Mouse (Mus musculus) spleen, postnatal 14 days (tissue): ENCODE results near the gene Tspan33.
"Not testable (repeated sequence)": the region's sequence is repeated elsewhere in the genome, so short reads cannot be mapped to it uniquely, and the experiment has no call there.

Source experiments
- DNase-seq, 2 experiments: peaks; one replicate each; pipeline ENCODE4 v3.0.0; 2021 to 2022; ENCODE audit warnings: low spot score in 2 of 2

The Tspan33 gene

DNA sequence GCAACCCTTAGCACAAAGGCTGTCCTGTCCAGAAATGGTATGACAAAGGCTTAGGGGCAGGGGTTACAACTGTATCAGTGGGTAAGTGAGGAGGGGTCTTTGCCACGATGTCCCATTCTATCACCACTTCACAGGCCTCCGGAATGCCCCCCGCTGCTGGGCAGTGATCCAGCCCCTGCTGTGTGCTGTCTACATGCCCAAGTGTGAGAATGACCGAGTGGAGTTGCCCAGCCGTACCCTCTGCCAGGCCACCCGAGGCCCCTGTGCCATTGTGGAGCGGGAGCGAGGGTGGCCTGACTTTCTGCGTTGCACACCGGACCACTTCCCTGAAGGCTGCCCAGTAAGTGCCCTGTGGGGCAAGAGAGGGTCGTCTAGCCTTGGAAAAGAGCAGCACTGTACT, 59.3 kb downstream of the Tspan33 start:
- no peak for DNase-seq

DNA sequence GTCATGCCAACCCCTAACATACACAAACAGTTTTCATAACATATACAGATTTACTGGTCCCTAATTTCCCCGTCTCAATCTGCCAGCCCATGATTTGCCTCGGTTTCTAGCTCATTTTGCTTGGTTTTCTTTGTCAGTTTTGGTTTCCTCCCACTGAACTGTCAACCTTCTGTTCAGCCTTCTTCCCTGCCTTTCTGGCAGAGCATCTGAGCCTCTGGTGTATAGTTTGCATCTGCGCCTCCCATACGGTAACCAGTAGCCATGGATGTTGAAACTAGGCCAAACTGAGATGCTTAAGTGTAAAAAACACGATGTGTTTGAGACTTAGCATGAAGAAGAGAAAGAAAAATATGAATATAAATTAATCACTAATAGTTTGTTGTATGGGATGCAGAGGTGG, 62.0 kb downstream of the Tspan33 start:
- no peak for DNase-seq

DNA sequence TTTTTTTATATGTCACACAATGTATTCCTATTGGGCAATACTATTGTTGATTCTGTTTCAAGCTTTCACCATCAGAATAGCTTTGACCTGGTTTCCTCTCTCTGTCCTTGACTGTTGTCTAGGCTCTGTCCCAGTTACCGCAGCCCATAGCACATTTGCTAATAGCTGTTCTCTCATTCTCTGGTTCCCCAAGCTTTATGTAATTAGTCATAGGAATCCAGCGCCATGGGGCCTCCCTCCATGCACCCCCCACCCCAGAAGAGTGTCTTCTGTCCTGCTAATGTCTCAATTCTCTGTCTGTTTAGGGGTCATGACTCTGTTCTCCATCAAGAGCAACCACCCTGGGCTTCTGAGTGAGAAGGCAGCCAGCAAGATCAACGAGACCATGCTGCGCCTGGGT, 62.5 kb downstream of the Tspan33 start:
- DNase-seq: no peak

DNA sequence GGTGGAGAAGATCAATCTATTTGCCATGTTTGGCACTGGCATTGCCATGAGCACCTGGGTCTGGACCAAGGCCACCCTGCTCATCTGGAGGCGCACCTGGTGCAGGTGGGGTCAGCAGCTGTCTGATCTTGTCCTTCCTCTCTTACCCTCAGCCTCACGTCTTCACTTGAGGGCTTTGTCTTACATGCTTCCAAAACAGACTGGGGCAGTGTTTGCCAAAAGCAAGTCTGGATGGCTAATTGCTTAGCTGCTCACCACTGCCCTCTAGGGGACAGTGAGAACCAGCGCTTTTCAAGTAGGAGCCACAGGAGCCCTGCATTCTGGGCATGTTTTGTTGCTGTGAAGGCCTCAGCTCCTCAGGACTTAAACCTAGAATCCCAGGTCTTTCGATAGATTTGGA, 64.4 kb downstream of the Tspan33 start:
- DNase-seq: peak; percentile 23 to 58

DNA sequence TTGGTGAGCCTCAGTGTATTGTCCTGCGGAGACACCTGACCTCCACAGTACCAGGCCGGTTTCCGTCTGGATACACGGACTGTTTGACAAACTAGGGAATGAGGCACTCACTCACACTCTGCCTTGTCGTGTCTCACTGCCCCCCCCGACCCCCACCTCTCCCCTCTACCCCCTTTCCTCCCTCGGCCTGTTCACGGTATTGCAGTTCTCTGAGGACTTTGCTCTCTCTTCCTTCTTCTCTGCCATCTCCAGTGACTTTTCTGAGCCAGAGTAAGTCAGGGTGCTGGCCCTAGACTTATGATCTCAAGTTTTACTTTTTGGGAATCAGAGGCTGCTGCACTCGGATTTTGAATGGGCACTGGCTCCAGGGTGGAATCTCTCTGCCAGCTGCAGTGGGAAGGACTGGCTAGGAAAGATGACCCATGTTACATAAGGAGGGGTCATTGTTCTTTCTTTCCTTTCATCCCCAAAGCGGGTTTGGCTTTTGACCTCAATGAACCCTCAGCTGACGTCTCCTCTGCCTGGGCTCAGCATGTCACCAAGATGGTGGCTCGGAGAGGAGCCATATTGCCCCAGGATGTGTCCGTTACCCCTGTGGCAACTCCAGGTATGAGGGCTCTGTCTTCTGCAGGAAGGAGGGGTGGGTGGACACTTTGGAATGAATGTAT, 65.1 kb downstream of the Tspan33 start:
- DNase-seq: no peak

DNA sequence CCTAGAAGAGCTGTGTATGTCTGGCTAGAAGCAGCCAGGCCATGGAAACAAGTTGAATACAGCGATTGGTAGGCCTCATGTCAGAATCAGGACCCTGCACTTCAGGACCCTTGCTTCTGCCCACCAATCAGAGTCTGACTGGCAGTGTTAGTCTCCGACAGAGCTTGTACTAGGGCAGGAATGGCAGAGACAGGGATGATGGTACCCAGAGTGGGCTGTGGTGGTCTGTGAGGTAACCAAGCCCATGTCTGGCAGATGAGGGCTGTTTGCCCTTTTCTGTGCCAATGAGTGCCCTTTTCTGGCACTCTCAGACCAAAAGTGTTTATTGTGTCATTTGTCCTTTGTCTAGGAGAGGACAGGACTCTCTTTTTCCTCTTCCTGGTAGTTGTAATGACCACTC, 66.4 kb downstream of the Tspan33 start:
- not testable (repeated sequence) for DNase-seq

DNA sequence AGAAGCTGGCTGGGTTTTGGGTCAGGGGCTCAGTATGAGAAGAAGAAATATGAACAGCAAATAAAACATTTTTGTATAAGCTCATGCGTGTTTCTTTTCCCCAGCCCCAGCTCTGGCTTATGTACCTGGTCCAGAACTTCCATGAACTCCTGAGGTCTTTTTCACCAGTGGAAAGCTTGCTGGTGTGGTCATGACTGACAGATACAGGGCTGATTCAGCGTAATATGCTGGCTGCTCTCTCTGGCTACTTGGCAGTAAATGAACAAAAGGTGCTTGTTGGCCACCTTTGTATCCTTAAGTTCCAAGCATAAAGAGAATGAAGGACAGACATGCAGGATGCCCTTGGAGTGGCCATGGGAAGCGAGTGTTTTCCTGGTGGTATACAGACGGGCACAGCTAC, 67.3 kb downstream of the Tspan33 start:
- DNase-seq: no peak

DNA sequence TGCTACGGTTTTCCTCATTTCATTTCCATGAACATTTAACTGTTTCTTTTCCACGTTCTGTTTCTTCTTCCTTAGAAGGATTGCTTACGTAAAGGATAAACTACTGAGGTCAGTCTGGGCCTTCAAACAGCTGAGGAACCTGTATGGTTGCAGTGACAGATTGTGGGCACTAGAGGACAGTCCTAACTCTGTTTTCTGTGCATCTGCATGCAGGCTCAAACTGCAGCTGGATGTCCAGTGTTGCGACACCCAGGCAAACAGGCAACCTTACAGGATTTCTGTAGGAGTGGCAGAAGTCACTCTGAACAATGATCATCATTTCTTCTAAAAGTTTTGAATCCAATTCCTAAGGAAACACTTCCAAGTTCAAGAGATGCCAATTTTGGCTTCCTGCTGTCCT, 68.5 kb downstream of the Tspan33 start:
- no peak for DNase-seq

DNA sequence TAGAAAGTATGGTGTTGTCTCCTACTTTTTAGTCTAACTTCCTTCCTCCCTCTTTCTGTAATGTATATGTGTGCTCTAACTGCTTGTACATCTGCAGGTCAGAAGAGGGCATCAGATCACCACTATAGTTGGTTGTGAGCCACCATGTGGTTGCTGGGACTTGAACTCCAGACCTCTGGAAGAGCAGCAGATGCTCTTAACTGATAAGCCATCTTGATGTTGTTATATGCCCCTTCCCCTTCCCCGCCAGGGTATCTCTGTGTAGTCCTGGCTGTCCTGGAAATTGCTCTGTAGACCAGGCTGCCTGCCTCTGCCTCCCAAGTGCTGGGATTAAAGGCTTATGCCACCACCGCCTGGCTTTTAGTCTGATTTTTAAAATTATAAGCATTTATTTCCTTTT, 72.9 kb downstream of the Tspan33 start:
- DNase-seq: no peak
